Mouse (Mus musculus) splenic B cell, adult 2 months (primary cell): ENCODE data around the gene Tln2.

Experiments used
- DNase-seq: peaks from one replicate; pipeline ENCODE4 v3.0.0-alpha.2; 2011; ENCODE audit warnings: low read depth, low spot score
- H3K27me3 ChIP-seq: 2 replicates; pipeline ENCODE4 v1.6.1; 2012; ENCODE audit warnings: mild to moderate bottlenecking, low read length, moderate library complexity, mixed read lengths; ENCODE audit not compliant: control insufficient read depth, poor library complexity, insufficient read depth, severe bottlenecking
- H3K36me3 ChIP-seq: 2 replicates; pipeline ENCODE4 v1.6.1; 2012; ENCODE audit warnings: mild to moderate bottlenecking, low read length, moderate library complexity, mixed read lengths; ENCODE audit not compliant: control insufficient read depth, poor library complexity, insufficient read depth, severe bottlenecking

The Tln2 gene

GRCm38 (mm10) chr9:67476184-67476583, 83.3 kb downstream of the Tln2 start:
- no peaks in the 10 kb centered on the region for H3K27me3 ChIP-seq
- no peaks in the 10 kb centered on the region for H3K36me3 ChIP-seq
- DNase-seq = no peak

GRCm38 (mm10) chr9:67463440-67464122, 95.9 kb downstream of the Tln2 start:
- Histone ChIP-seq H3K27me3 (no peaks in the 10 kb centered on the region), H3K36me3 (no peaks in the 10 kb centered on the region)
- no peak for DNase-seq

DNA sequence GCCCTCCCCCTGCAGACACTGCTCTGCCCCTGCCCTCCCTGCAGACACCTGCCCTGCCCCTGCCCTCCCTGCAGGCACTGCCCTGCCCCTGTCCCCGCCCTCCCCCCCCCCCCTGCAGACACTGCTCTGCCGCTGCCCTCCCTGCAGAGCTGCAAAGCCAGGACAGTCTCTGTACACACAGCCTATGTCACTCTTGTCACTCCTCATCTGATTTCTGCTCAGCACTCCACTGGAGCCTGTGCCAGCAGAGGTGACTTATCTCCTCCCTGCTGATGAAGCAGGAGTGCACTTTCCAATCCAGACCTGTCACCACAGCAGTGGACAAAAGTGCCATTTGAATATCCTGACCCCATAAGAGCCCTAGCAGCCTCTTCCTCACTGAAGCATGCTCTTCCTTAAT, 118.0 kb downstream of the Tln2 start:
- Histone ChIP-seq H3K27me3 (no peaks in the 10 kb centered on the region), H3K36me3 (no peaks in the 10 kb centered on the region)
- no peak for DNase-seq

DNA sequence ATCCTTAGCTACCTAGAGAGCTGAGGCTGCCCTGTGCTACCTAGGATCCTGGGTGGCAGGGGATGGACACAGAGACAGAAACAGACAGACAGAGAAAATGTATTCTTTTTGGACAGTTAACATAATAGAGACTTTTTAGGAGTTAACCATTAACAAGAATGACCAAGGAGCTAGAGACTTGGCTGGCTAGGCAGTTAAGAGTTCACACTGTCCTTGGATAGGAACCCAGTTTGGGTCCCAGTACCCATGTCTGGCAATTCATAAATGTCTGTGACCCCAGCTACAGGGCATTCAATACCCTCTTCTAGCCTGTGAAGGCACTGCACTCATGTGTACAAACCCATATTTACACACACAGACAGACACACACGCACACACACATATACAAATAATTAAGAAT, 122.0 kb downstream of the Tln2 start:
- no peak for DNase-seq

GRCm38 (mm10) chr9:67435333-67436154, 124.0 kb downstream of the Tln2 start:
- DNase-seq = no peak
- Histone ChIP-seq H3K36me3 (no peaks in the 10 kb centered on the region), H3K27me3 (no peaks in the 10 kb centered on the region)

More for the DNA sequence above, 122.0 kb downstream of the Tln2 start:
- Histone ChIP-seq H3K27me3 (no peaks in the 10 kb centered on the region), H3K36me3 (no peaks in the 10 kb centered on the region)

DNA sequence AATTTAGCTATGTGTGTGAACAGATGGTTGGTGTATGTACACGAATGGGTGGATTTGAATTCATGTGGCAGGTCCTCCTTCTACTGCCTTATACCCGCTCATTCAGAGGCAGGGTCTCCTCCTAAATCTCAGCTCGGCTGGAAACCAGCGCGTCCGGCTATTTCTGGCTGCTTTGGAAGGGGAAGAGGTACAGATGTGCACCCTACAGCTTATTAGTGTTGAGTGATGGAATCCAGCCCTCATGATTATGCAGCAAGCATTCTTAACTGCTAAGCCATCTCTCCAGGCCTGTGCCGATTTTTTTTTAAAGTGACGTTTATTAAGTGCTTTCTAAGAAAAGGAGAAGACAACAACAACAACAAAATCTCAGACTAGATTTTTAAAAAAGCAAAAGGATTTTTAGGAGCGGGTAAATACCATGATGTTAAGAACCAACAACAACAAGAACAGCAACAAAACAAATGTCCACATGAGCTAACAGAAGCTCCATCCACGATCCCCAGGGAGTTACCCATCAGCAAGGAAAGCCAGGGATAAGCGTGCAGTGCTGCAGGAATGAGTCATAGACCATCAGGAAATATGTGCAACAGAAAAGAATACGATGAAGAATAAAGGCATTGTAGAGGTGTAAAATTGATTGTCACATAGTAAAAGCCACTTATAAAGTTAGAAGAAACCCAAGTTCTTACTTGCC, 130.2 kb downstream of the Tln2 start:
- no peaks in the 10 kb centered on the region for H3K36me3 ChIP-seq
- H3K27me3 ChIP-seq = no peaks in the 10 kb centered on the region
- no peak for DNase-seq

DNA sequence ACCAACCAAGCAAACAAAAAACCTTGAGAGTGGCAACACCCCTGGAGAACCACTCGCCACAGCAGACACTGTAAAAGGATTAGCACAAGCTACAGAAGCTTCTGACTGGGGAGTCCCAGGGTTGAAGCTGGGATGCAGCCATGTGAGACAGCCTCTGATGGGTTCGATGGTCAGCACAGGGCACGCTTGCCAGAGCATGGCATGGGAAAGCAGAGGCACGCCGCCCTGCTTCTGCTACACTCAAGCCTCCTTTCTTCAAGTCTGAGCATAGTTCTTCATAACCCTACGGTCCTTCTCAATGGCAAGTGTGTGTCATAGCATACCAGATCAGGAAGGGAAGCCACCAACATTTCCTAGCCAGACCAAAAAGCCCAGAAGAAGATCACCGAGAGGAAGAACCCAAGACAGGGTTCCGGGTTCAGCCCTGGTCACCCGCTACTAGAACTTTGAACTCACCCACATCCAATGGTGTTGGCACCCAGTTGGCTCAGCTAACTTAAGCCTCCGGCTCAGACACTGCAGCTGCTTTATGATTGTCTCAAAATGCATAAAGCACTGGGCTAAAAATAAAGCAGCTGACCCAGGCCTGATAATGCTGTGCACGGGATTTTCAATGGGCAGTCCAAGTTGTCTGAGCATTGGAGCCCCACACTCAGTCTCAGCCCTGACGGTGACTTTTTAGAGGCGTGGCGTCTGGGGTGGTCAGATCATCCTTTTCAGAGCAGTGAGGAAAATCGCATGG, 131.0 kb downstream of the Tln2 start:
- H3K27me3 ChIP-seq = no peaks in the 10 kb centered on the region
- no peak for DNase-seq
- no peaks in the 10 kb centered on the region for H3K36me3 ChIP-seq

GRCm38 (mm10) chr9:67426304-67426703, 133.2 kb downstream of the Tln2 start:
- H3K36me3 ChIP-seq = no peaks in the 10 kb centered on the region
- H3K27me3 ChIP-seq = no peaks in the 10 kb centered on the region
- DNase-seq = no peak

DNA sequence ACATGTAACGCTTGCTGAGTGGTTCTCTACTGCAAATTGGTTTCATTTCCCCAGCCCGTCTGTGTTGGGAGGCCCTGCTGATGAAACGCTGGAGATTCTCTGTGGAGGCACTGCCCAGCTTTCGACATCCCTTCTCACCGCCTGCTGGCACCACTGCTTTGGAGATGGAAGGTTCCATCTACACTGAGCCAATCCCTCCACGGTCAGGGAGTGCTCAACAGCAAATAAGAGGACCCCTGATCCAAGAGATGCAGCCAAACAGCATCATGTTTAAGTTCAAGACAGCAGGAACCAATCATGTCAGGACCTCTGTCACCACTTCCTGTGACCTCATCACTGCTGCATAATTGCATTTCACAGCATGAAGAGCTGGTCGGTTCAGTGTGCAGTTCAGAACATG, 135.4 kb downstream of the Tln2 start:
- Histone ChIP-seq H3K27me3 (no peaks in the 10 kb centered on the region), H3K36me3 (no peaks in the 10 kb centered on the region)
- DNase-seq = no peak

GRCm38 (mm10) chr9:67418092-67418491, 141.4 kb downstream of the Tln2 start:
- Histone ChIP-seq H3K27me3 (no peaks in the 10 kb centered on the region), H3K36me3 (no peaks in the 10 kb centered on the region)
- no peak for DNase-seq

DNA sequence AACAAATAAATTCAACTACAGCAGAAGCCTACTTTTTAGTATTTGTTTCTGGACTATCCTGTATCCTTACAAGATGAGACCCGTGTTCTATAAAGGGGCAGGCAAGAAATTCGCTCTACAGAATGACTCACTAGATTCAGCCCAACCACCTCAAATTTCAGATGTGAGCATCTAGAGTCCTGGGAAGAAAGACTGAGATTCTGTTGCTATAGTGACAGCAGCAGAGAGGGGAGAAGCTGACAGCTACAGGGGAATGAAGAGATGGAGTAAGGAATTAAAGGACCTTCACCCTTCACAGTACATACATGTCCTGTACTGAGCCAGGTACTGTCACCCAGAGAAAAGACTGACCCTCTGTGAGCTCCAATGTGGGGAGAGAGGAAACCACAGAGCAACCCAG, 148.8 kb downstream of the Tln2 start:
- DNase-seq = no peak
- no peaks in the 10 kb centered on the region for H3K27me3 ChIP-seq

DNA sequence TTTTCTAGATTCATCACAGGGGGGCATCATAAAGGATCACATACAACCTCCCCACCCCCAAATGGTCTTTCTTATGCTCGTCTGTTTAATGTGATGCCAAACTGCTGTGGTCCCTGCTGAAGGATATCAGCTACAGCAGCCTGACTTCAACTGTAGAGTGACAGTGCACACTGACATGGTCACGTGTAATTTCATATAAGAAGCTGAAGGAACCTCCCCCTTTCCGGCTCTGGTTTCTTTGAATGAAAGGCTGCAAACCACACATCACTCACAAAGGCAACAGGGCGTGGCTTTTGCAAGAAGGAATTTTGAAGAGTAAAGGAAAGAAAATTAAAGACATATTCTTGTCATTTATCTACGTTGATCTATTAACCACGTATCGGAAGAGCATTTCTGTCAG, 154.8 kb downstream of the Tln2 start:
- Histone ChIP-seq H3K36me3 (no peaks in the 10 kb centered on the region), H3K27me3 (no peaks in the 10 kb centered on the region)
- DNase-seq = no peak

More for the DNA sequence above, 148.8 kb downstream of the Tln2 start:
- no peaks in the 10 kb centered on the region for H3K36me3 ChIP-seq

GRCm38 (mm10) chr9:67399563-67399962, 159.9 kb downstream of the Tln2 start:
- no peak for DNase-seq
- H3K27me3 ChIP-seq = no peaks in the 10 kb centered on the region
- no peaks in the 10 kb centered on the region for H3K36me3 ChIP-seq

DNA sequence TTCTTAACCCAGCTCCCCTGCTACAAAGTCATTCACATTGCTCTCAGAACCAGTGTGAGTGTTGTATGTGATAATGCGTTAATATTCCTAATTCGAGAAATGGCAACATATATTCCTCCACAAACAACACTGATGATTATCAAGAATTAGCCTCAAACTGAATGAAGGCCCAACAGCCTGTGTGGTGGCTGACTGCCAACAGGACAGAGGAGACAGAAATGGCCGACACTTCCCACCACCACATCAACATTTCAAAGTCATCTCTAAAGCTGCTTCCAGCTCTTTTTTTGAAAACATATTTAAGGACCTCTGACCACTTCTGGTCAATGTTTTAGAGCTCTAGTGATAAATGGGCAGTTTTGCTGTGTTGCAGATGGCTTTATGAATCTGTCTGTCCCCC, 161.7 kb downstream of the Tln2 start:
- Histone ChIP-seq H3K36me3 (no peaks in the 10 kb centered on the region), H3K27me3 (no peaks in the 10 kb centered on the region)
- no peak for DNase-seq
